ENCODE assay signal across 12 mouse cellular contexts in the genomic region with DNA sequence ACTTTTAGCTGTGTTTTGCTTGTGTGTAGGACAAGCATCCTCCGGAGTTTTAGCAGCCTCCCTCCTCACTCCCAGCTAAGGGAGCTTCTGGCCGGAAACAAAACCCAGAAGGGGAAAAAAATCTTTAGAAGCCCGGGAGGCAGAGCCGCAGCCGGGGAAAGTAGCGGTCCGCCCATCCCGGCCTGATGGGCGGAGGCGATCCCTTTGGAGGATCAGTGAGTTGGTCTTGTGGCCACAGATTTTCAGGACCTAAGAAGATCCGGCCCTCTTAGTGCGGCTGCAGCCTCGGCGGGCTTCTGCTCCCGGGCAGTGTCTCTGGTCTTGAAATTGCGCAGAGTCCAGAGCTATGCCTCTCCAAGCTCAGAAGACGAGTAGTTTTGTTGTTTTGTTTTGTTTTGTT. TPM values are rescaled to one million over a fixed set of nuclear protein-coding genes. Genes with fewer than 3 reads are reported as not detected.
DNase-seq lines count a peak whose midpoint lies in the region; ATAC-seq lines count a peak whose summit lies in the region.
"Had no signal": no experiment of that assay in that cellular context is flagged by ENCODE, and none has a peak within 500 bp of the region (broad histone marks: within the 10 kb centered on the region; RNA-seq: fewer than 3 reads in every experiment).

No protein-coding gene starts in this region.

- ATAC-seq in forebrain, embryonic 11.5 days (replicated peaks; ENCODE audit: low FRiP score): no peak
- no peak for ATAC-seq in forebrain, embryonic 15.5 days (replicated peaks)
- ATAC-seq: inflammation-experienced regulatory T-cells, adult 6 months had no signal

- peak overlapping the region; percentile 4; the same call in 1 of the 2 replicates for H3K9ac ChIP-seq in forebrain, embryonic 11.5 days (ENCODE audit: low read length)
- H3K9ac ChIP-seq in forebrain, embryonic 15.5 days (replicated peaks): no peak overlapping the region
- H3K9ac ChIP-seq: liver, embryonic 14.5 days had no signal

- H3K36me3 ChIP-seq in forebrain, embryonic 11.5 days (ENCODE audit: control insufficient read depth, insufficient read depth, low read length): no peaks in the 10 kb centered on the region
- no peaks in the 10 kb centered on the region for H3K36me3 ChIP-seq in forebrain, embryonic 15.5 days
- H3K36me3 ChIP-seq in limb, embryonic 10.5 days: no peaks in the 10 kb centered on the region

- no peak overlapping the region for H3K27ac ChIP-seq in forebrain, embryonic 11.5 days (ENCODE audit: low read depth, low read length)
- H3K27ac ChIP-seq in forebrain, embryonic 15.5 days (replicated peaks): no peak overlapping the region
- no peak overlapping the region for H3K27ac ChIP-seq in limb, embryonic 10.5 days
- H3K27ac ChIP-seq: liver, embryonic 14.5 days had no signal

- peak; percentile 68 for DNase-seq in forebrain, embryonic 11.5 days (ENCODE audit: low spot score)
- peak; percentile 4 for DNase-seq in ovary, postnatal 36 days (ENCODE audit: low spot score)
- DNase-seq in ovary, postnatal 14 days (ENCODE audit: low spot score): no peak
- peak; percentile 64 for DNase-seq in limb, embryonic 10.5 days (ENCODE audit: low spot score)
- peak; percentile 50 for DNase-seq in retina, embryonic 14.5 days (ENCODE audit: low spot score)
- DNase-seq in adrenal gland, adult 18-20 months (ENCODE audit: low spot score in 2 of 2): no peak
- no peak for DNase-seq in adrenal gland, postnatal 4 days (ENCODE audit: low spot score in 2 of 2)

- peak overlapping the region; percentile 47; the same call in 1 of the 2 replicates for H3K4me2 ChIP-seq in forebrain, embryonic 11.5 days (ENCODE audit: low read depth, low read length, severe bottlenecking)
- no peak overlapping the region for H3K4me2 ChIP-seq in forebrain, embryonic 15.5 days (replicated peaks)

- no peaks in the 10 kb centered on the region for H3K9me3 ChIP-seq in forebrain, embryonic 11.5 days (ENCODE audit: control insufficient read depth, low read length)
- no peaks in the 10 kb centered on the region for H3K9me3 ChIP-seq in forebrain, embryonic 15.5 days
- no peaks in the 10 kb centered on the region for H3K9me3 ChIP-seq in limb, embryonic 10.5 days (replicated peaks)

- H3K27me3 ChIP-seq in forebrain, embryonic 11.5 days (ENCODE audit: control insufficient read depth, insufficient read depth, low read length): peaks cover 87% of the 10 kb centered on the region
- peaks cover 96% of the 10 kb centered on the region for H3K27me3 ChIP-seq in forebrain, embryonic 15.5 days
- peaks cover 100% of the 10 kb centered on the region for H3K27me3 ChIP-seq in limb, embryonic 10.5 days (ENCODE audit: low read depth, poor library complexity, severe bottlenecking)

- peaks cover 10% of the 10 kb centered on the region for H3K4me1 ChIP-seq in forebrain, embryonic 11.5 days (replicated peaks; ENCODE audit: control insufficient read depth, insufficient read depth, low read length)
- H3K4me1 ChIP-seq in forebrain, embryonic 15.5 days: peaks cover 19% of the 10 kb centered on the region
- peaks cover 32% of the 10 kb centered on the region for H3K4me1 ChIP-seq in limb, embryonic 10.5 days

- WGBS in forebrain, embryonic 11.5 days: under 1% methylated on average over 17 of the region's 17 CpGs
- WGBS in forebrain, embryonic 15.5 days: under 1% methylated on average over 17 of the region's 17 CpGs
- under 1% methylated on average over 17 of the region's 17 CpGs for WGBS in limb, embryonic 10.5 days

- H3K4me3 ChIP-seq in forebrain, embryonic 11.5 days (ENCODE audit: low read depth, low read length): peak overlapping the region; percentile 32
- H3K4me3 ChIP-seq in forebrain, embryonic 15.5 days: no peak overlapping the region
- H3K4me3 ChIP-seq in limb, embryonic 10.5 days: 0 out of 2 replicates have a peak overlapping the region, but pooled peaks have one; percentile 11
- H3K4me3 ChIP-seq: erythroblast, embryonic 14.5 days had no signal

RNA-seq across cellular contexts. Expression of gene Foxb1, which starts 2.2 kb away (rescaled TPM):
- polyA plus RNA-seq in forebrain, embryonic 11.5 days (2014; fragmentation: Nextera tagmentation; extraction: Ambion mirVana): 1.8 and 2.8 TPM in 2 replicates
- 0.98 and 1.0 TPM in 2 replicates for polyA plus RNA-seq in forebrain, embryonic 15.5 days (2015; fragmentation: Nextera tagmentation; extraction: Ambion mirVana)
- 0.05 and 0.08 TPM in 2 replicates for polyA plus RNA-seq in limb, embryonic 10.5 days (2016; fragmentation: Nextera tagmentation; extraction: Ambion mirVana)
- not detected for total RNA-seq in adrenal gland, adult 18-20 months (2021)
- not detected for total RNA-seq in adrenal gland, postnatal 4 days (2021)
- total RNA-seq: adrenal gland, postnatal 36 days had no signal
- polyA plus RNA-seq: erythroblast, embryonic 14.5 days; inflammation-experienced regulatory T-cells, adult 6 months; liver, embryonic 14.5 days had no signal

Comparison
In these comparisons a context has a peak if more than half of its experiments do, and no peak if none do; other contexts are left out.
1. DNase-seq: peak in forebrain, embryonic 11.5 days (single experiment), ovary, postnatal 36 days (single experiment), limb, embryonic 10.5 days (single experiment) and retina, embryonic 14.5 days (single experiment); none in ovary, postnatal 14 days (single experiment), adrenal gland, adult 18-20 months (0 of 2) and adrenal gland, postnatal 4 days (0 of 2).